Mouse (Mus musculus): ENCODE measurements around the gene Kmt2e. TPM values are rescaled to one million over a fixed set of nuclear protein-coding genes. Genes with fewer than 3 reads are reported as not detected.
A peak's percentile ranks its signal among the peaks of the same experiment; 100 is the strongest.

Kmt2e gene
- total RNA-seq, 2 experiments from 2014 or later = 70.8 to 85.1 TPM

GRCm38 (mm10) chr5:23531100-23531499 lies 96.9 kb downstream of the Kmt2e start:
- ATAC-seq (replicated peaks; ENCODE audit: low FRiP score, poor library complexity, severe bottlenecking) = no peak

- ATAC-seq (replicated peaks; ENCODE audit: low FRiP score, poor library complexity, severe bottlenecking) = no peak
These were observed 97.4 kb downstream of the Kmt2e start for GRCm38 (mm10) chr5:23531541-23532096.

- ATAC-seq (replicated peaks; ENCODE audit: low FRiP score, poor library complexity, severe bottlenecking) = no peak
These were observed 101.5 kb downstream of the Kmt2e start for GRCm38 (mm10) chr5:23535692-23536091.

GRCm38 (mm10) chr5:23551687-23552086 lies 117.4 kb downstream of the Kmt2e start:
- peak; percentile 54; the same call in 1 of the 2 replicates for ATAC-seq (replicated peaks; ENCODE audit: low FRiP score, poor library complexity, severe bottlenecking)

- ATAC-seq (replicated peaks; ENCODE audit: low FRiP score, poor library complexity, severe bottlenecking) = peak; percentile 96
These were observed 119.1 kb downstream of the Kmt2e start for GRCm38 (mm10) chr5:23553338-23553737.

Measured in erythroblast, adult 5-6 weeks (primary cell).